Mouse (Mus musculus) embryonic fibroblast, embryonic 13.5 days (primary cell): ENCODE measurements around the gene Srpr.

ENCODE experiments used
- CTCF ChIP-seq: IDR thresholded peaks from 2 replicates; pipeline ENCODE4 v1.5.1; 2011; ENCODE audit warnings: mild to moderate bottlenecking, control low read depth, low read length, moderate library complexity, borderline replicate concordance; ENCODE audit not compliant: insufficient read depth
- POLR2A ChIP-seq: IDR thresholded peaks from 2 replicates; pipeline ENCODE4 v1.6.1; 2011; ENCODE audit warnings: low read depth, mild to moderate bottlenecking, control low read depth, low read length, moderate library complexity

DNA sequence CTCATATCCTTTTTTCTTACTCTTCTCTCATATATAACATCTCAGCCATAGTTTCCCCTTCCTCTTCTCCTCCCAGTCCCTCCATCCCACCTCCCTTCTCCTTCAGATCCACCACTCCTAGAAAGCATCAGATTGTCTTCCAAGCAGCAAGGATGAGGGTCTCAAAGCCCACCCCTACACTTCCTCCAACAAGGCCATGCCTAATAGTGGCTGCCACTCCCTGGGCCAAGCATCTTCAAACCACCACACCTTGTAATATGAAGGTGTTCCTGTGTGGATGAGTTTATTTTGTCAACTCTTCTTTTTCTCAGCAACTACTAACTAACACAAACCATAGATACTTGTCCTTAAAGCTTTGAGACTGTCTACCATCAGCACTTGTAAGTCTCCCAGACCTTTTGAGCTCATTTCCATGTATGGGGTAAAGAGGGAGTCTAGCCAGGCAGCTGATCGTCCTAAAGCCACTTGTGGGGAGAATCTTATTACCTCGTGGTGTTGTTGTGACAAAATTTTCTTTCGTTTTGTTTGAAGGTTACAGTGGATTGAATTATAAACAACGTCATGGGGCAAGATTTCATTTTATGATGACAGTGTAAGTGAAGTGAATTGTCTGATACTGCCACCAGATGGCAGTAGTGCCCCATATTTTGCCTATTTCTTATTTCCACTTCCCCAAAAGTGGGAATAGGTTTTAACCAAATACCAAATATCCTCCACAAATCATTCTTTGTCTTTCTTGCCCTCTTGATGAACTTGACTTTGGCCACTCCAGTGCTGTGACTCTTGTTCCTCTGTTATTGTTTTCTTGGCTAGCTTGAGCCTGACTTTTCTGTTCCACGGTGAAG, 82.3 kb downstream of the Srpr start:
- no peak for TF ChIP-seq CTCF
- no peak for TF ChIP-seq POLR2A
